Mouse (Mus musculus): ENCODE results near the gene Myl12a.

DNA sequence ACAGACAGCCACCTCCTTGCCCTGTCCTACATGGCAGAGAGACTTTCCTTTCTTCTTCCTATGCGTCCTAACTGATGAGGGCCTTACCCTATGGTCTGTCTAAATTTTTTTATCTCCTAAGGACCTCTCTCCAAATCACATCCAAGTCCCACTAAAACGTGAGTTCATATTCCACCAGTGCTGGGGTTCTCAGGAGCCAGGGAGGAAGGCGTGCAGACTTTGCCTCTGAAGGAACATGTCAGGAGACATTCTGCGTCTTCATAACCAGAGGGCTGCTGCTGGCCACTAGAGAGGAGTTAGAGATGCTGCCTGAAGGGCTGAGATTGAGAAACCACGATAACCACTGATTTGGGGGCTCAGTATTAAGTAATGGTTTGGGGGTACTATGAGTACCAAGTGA is 4.3 kb upstream of the Myl12a start:
- no peak for TF ChIP-seq CTCF (IDR thresholded peaks at IDR 0.05; ENCODE audit: borderline replicate concordance, insufficient read depth, low read length)
- no peak for TF ChIP-seq POLR2A (IDR thresholded peaks at IDR 0.05; ENCODE audit: low read depth, low read length)

Data from embryonic fibroblast, embryonic 13.5 days (primary cell).